ENCODE assay signal across 9 mouse cellular contexts in the genomic region with DNA sequence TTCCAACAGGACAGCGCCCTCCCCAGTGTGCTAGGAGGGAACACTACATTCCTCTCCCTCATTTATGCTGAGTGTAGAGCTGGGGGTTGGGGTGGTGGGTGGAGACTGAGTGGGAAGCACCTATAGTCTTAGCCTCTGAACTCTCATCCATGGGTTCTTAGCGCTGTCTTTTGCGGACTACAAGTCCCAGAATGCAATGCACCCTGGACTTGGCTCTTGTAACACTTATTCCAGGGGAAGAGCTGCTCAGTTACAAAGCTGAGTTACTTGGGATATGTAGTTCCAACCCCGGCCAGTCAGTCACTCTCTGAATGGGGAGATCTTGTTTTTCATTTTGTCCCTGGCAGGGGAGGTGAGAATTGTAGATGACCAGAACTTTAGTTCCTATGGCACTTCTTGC. TPM values are rescaled to one million over a fixed set of nuclear protein-coding genes. Genes with fewer than 3 reads are reported as not detected.
DNase-seq lines count a peak whose midpoint lies in the region; ATAC-seq lines count a peak whose summit lies in the region.
"Had no signal": no experiment of that assay in that cellular context is flagged by ENCODE, and none has a peak within 500 bp of the region (broad histone marks: within the 10 kb centered on the region; RNA-seq: fewer than 3 reads in every experiment).

No protein-coding gene starts in this region.

- H3K9me3 ChIP-seq in heart, embryonic 16.5 days (replicated peaks; ENCODE audit: control insufficient read depth, low read length): no peaks in the 10 kb centered on the region

- no peak overlapping the region for H3K27ac ChIP-seq in heart, embryonic 16.5 days (ENCODE audit: low read length)

- 28% methylated on average over 4 of the region's 4 CpGs for WGBS in heart, embryonic 16.5 days

- peaks cover 28% of the 10 kb centered on the region for H3K4me1 ChIP-seq in heart, embryonic 16.5 days (ENCODE audit: control insufficient read depth, insufficient read depth, low read length)

- no peaks in the 10 kb centered on the region for H3K27me3 ChIP-seq in heart, embryonic 16.5 days (ENCODE audit: control insufficient read depth, insufficient read depth, low read length)

- H3K36me3 ChIP-seq in heart, embryonic 16.5 days (ENCODE audit: control insufficient read depth, insufficient read depth): peaks cover 20% of the 10 kb centered on the region

- no peak overlapping the region for H3K9ac ChIP-seq in heart, embryonic 16.5 days (ENCODE audit: low read length)

- H3K4me3 ChIP-seq in heart, embryonic 16.5 days (ENCODE audit: low read length): no peak overlapping the region

- peak; percentile 66 for DNase-seq in cerebellum, adult 11-12 months
- no peak for DNase-seq in cerebellum, adult 11 months
- peak; percentile 68 for DNase-seq in 416B (ENCODE audit: low read depth)
- DNase-seq in cerebellum, adult 9-10 months: peak; percentile 75
- peak; percentile 53 to 75 for DNase-seq in kidney, postnatal 36 days
- no peak for DNase-seq in urinary bladder, postnatal 36 days (ENCODE audit: low spot score in 2 of 2)

- peak; percentile 30; the same call in 1 of the 2 replicates for ATAC-seq in heart, embryonic 16.5 days (replicated peaks; ENCODE audit: extremely low read depth, insufficient read depth, low FRiP score)
- peak; percentile 86 for ATAC-seq in megakaryocyte progenitor cell, adult 5-6 weeks (replicated peaks; ENCODE audit: poor library complexity)

- no peak overlapping the region for H3K4me2 ChIP-seq in heart, embryonic 16.5 days (ENCODE audit: low read depth, low read length)

RNA-seq across cellular contexts. Expression of a gene that starts 8.6 kb away (rescaled TPM):
- 45.6 and 46.0 TPM in 2 replicates for polyA plus RNA-seq in heart, embryonic 16.5 days (2015; fragmentation: Nextera tagmentation; extraction: Ambion mirVana)
- total RNA-seq in megakaryocyte progenitor cell, adult 5-6 weeks (2015): 1.3 and 1.8 TPM in 2 replicates
- 1.9 and 6.4 TPM in 2 replicates for total RNA-seq in megakaryocyte progenitor cell, adult 5-6 weeks (2017)

RNA-seq across cellular contexts. Expression of a gene that starts 12.9 kb away (rescaled TPM):
- 0.24 TPM in 1 of 2 replicates, not detected in the other for polyA plus RNA-seq in heart, embryonic 16.5 days (2015; fragmentation: Nextera tagmentation; extraction: Ambion mirVana)
- 0.56 and 1.2 TPM in 2 replicates for total RNA-seq in megakaryocyte progenitor cell, adult 5-6 weeks (2015)
- 1.2 TPM in 1 of 2 replicates, not detected in the other for total RNA-seq in megakaryocyte progenitor cell, adult 5-6 weeks (2017)
- total RNA-seq: heart, postnatal 36 days had no signal

RNA-seq across cellular contexts. Expression of a gene that starts 19.5 kb away (rescaled TPM):
- 0.44 and 0.62 TPM in 2 replicates for polyA plus RNA-seq in heart, embryonic 16.5 days (2015; fragmentation: Nextera tagmentation; extraction: Ambion mirVana)
- 0.12 and 0.15 TPM in 2 replicates for total RNA-seq in megakaryocyte progenitor cell, adult 5-6 weeks (2015)
- 0.10 TPM in 1 of 2 replicates, not detected in the other for total RNA-seq in megakaryocyte progenitor cell, adult 5-6 weeks (2017)

RNA-seq across cellular contexts. Expression of a gene that starts 25.2 kb away (rescaled TPM):
- 63.3 and 81.2 TPM in 2 replicates for polyA plus RNA-seq in heart, embryonic 16.5 days (2015; fragmentation: Nextera tagmentation; extraction: Ambion mirVana)
- 777 and 847 TPM in 2 replicates for total RNA-seq in megakaryocyte progenitor cell, adult 5-6 weeks (2015)
- total RNA-seq in megakaryocyte progenitor cell, adult 5-6 weeks (2017): 369 and 385 TPM in 2 replicates

RNA-seq across cellular contexts. Expression of a gene that starts 33.4 kb away (rescaled TPM):
- polyA plus RNA-seq in heart, embryonic 16.5 days (2015; fragmentation: Nextera tagmentation; extraction: Ambion mirVana): 0.76 TPM in 1 of 2 replicates, not detected in the other
- total RNA-seq in megakaryocyte progenitor cell, adult 5-6 weeks (2015): not detected in 2 replicates
- total RNA-seq in megakaryocyte progenitor cell, adult 5-6 weeks (2017): not detected in 2 replicates
- total RNA-seq: heart, postnatal 36 days had no signal

Comparison
In these comparisons a context has a peak if more than half of its experiments do, and no peak if none do; other contexts are left out.
1. DNase-seq: peak in cerebellum, adult 11-12 months (single experiment), 416B (single experiment), cerebellum, adult 9-10 months (single experiment) and kidney, postnatal 36 days (2 of 2); none in cerebellum, adult 11 months (single experiment) and urinary bladder, postnatal 36 days (0 of 2).